Mouse (Mus musculus): ENCODE results near the gene Xrcc3.

Xrcc3 gene

DNA sequence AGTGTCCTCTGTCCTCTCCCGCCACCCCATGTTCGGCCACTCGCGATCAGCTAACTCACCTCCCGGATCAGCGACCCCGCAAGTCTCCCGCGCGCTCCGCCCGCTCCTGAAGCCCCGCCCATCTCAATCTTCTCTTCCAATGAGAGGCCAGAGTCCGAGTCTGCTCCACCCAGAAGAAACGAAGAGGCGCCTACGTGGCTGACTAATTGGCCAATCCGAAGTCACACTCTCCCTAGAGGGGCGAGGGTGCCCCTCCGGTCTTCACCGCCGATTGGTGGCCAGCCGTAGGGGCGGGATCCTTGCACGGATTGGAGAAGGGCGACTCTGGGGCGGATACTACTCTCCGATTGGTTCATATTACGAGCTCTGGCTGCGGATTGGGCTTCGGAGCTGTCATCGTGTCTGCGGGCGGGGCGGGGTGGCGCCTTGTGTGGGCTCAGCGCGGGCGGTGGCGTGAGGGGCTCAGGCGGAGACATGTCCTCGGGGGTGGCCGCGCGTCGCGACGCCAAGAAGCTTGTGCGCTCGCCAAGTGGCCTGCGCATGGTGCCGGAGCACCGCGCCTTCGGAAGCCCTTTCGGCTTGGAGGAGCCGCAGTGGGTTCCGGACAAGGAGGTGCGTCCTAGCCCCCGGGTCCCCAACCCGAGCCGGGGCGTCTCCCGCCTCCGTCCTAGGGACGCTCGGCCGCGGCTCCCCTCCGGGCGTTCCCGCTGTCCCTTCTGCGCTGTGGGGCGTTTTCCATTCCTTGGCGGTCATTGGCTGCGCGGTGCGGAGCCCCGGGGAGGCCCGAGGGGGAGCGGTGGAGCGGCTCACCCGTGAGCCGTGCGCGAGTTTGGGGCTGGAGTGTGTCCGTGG, at the start of gene Xrcc3, which contains the start of gene Zfyve21:
Xrcc3 (minus strand) TSS at position 108 of the 852 bp plus-strand sequence.
Zfyve21 (plus strand) TSS at position 405 of the 852 bp plus-strand sequence.
- DNase-seq (ENCODE audit: low read depth): peak; percentile 98

DNA sequence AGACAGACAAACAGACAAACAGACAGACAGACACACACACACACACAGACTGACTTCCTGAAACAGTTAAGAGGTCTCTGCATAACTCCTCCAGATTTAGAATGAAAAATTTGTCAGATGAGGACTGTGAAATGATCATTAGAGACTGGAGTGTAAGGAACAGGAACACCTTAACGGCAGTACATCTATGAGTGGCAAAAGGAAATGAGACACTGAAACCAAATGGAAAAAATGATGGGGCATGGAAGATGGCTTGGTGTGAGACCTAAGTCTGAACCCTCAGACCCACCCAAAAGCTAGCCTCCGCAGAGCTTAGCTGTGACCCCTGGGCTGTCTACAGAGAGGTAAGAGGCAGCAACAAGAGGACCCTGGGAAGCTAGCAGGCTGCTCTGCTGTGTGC, 41.8 kb upstream of the Xrcc3 start:
- DNase-seq (ENCODE audit: low read depth): no peak

DNA sequence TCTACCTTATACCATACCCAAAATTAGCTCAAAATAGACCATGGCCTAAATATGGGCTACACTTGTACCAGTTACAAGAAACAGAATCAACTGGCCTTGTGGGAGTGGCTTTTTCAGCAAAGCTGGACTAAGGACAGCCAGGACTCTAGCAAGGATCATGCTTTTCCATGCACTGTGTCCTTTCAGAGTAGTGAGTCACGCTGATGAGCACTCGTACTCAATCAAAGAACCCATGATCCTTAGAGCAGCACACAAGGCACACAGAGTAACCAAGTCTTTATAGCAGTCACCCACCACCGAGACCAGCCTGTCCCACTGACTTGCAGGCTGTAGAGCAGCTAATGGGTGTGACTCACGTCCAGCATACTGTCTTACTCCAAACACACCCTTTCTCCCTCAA, 39.9 kb upstream of the Xrcc3 start:
- DNase-seq (ENCODE audit: low read depth): no peak

- no peak for DNase-seq (ENCODE audit: low read depth)
Observed at GRCm38 (mm10) chr12:111853011-111853436, 39.4 kb upstream of the Xrcc3 start.

DNA sequence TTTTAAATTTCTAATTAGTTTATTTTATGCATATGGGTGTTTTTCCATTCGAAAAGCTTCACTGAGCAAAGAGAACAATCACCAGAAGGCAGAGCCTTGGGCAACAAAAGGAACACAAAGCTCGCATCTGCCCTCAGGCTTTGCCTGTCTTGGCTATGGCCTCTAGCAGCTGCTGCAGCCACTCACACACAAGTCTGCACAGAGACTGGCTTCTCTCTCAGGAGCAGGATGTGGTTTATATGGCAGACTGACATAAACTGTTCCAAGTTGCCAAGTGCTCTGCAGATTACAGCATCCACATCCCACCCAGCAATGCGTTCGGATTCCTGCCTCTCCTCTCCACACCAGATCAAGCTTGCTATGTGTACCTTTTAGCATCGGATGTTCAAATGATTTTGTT, 38.1 kb upstream of the Xrcc3 start:
- DNase-seq (ENCODE audit: low read depth): no peak

GRCm38 (mm10) chr12:111851235-111851634, 37.6 kb upstream of the Xrcc3 start:
- DNase-seq (ENCODE audit: low read depth): no peak

DNA sequence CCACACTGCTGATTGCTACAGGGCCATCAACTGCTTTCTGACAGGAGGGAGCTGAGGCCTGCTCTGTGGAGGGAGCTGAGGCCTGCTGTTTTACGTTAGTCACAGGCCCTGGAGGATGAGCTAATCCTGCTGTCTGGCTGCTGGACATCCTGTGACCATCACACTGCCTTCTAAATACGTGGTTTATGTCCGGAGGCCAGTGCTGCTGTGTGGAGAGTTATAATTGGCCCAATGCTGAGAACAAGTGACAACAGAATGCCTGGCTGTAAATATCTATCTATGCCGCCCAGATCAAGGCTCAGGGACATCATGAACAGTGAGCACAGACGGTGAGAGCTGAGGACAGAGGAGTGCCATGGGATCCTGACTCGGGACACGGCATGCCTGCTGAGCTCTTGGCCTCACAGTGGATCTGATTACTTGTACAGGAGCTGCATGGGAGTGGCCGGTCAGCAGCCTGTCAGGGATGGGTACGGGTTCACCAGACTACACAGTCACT, 34.7 kb upstream of the Xrcc3 start:
- DNase-seq (ENCODE audit: low read depth): no peak

DNA sequence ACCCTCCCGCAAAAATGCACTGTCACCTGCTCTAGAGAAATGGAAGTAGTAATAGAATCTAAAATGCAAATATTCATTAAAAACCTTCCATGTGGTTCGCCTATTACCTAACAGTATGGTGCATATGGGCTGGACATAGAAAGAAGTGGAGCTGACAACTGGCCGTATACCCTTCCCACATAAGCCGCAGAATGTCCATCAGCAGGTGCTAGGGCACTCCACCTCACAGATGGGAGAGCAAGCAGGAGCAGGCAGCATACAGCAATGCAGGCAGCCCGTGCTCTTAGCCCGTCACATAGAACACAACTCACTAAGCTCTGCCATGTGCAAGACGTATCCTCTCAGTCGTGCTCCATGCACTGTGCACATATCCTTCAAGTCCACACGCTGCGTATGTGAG, 33.1 kb upstream of the Xrcc3 start:
- no peak for DNase-seq (ENCODE audit: low read depth)

DNA sequence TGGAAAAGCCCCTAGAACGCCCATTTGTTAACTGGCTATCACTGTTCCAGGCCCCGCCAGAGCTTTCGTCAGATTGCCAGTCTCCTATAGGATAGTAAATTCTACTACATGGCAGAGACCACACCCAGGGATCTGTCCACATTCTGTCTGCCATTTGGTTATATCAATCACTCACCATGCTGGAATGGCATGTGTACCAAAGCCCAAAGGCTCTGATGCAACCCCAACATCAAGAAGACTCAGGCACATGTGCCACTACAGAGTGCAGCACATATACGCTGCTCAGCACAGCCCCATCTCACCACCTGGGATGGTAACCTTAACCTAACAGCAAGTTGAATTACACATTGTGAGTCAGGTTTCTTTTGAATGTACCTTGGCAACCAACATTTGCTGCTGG, 32.3 kb upstream of the Xrcc3 start:
- no peak for DNase-seq (ENCODE audit: low read depth)

DNA sequence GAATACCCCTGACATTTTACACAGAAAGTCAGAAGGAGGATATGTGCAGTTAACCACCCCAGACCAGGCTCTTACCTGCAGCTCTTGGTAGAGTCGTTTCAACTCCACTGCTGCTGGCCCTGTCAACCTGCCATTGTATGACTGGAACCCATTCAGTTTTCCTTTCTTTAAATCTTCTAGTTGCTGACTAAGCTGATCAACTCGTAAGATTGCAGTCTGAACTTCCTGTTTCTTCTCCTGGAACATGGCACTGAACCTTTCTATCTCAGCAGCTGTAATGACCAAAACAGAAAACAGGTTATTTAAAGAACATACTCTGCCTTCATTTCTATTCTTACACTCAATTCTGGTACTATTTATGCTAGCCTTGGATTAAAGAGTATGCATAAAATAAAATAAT, 29.8 kb upstream of the Xrcc3 start:
- no peak for DNase-seq (ENCODE audit: low read depth)

- DNase-seq (ENCODE audit: low read depth): no peak
Observed at GRCm38 (mm10) chr12:111842565-111843433, 29.1 kb upstream of the Xrcc3 start.

- DNase-seq (ENCODE audit: low read depth): no peak
Observed at GRCm38 (mm10) chr12:111833457-111833856, 19.8 kb upstream of the Xrcc3 start.

- DNase-seq (ENCODE audit: low read depth): no peak
Observed at GRCm38 (mm10) chr12:111832643-111833042, 19.0 kb upstream of the Xrcc3 start.

GRCm38 (mm10) chr12:111830375-111830774, 16.7 kb upstream of the Xrcc3 start:
- no peak for DNase-seq (ENCODE audit: low read depth)

GRCm38 (mm10) chr12:111829954-111830353, 16.3 kb upstream of the Xrcc3 start:
- DNase-seq (ENCODE audit: low read depth): no peak

DNA sequence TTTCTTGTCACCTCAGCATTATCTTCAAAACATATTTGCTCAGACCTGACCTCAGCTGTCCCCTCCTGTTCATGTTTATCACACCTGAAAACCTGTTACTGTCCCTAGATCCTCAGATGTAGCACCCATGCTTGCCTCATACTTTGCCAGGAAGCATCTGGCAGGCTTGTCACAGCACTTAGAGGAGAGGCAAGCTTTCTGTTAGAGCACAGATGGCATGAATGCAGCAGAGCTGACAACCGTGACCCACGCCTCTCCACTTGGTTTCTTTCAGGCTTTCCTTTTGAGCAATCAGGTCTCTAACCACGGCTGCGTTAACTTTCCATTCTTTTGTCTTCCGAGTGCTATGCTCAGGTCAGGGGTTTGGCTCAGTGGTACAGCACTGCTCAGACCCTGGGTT, 15.8 kb upstream of the Xrcc3 start:
- DNase-seq (ENCODE audit: low read depth): no peak

DNA sequence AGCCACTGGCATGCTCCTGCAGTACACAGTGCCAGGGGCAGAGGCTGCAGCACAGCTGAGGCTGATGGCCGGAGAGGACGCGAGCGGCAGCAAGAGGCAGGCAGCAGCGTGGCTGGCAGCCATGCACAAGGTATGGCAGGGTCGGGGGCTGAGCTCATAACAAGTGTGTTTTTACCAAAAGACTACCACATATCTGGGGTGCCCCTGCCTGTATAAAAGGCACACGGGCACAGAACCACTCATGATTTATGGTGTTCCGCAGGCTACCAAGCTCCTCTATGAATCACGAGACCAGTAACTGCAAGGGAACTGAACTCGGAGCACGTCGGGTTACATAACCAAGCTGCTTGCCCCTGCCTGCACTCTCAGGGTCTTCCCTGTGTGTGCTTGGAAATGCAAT, 13.9 kb upstream of the Xrcc3 start:
- no peak for DNase-seq (ENCODE audit: low read depth)

DNA sequence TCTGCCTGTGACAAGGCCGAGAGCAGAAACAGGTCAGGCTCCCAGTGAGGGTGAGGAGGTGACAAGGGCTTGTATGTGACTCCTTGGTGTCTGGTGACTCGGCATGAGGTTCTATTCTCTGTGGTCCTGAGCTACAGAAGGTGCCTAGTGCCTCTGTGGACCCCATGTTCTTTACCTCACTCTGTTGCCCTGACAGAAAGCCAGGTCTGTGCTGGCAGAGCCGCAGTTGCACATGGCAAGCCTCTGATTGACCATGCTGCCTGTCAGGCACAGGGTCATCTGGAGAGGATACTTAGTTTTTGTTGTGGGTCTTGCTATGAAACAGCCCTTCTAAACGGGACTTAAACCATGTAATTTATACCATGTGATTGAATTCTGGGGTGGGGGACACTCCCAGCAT, 8.3 kb upstream of the Xrcc3 start:
- DNase-seq (ENCODE audit: low read depth): no peak

- DNase-seq (ENCODE audit: low read depth): no peak
Observed at GRCm38 (mm10) chr12:111820708-111821107, 7.0 kb upstream of the Xrcc3 start.

DNA sequence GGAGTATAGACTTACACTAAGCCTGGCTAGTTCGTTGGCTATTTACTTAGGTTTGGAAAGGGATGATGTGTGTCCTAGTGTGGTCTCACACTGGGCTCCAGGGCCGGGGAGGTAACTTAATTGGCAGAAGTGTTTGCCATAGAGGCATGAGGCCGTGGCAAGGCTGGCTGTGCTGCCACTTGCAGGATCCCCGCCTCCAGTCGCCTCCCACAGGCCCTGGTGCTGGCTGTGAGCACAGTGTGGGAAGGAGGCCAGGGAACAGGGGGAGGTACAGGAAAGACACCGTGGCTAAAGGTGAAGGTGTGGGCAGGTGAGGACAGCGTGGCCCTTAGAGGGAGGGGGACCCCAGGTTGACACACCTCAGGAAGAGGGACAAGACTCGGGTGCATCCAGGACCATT, 6.3 kb upstream of the Xrcc3 start:
- DNase-seq (ENCODE audit: low read depth): no peak

GRCm38 (mm10) chr12:111817991-111818390, 4.3 kb upstream of the Xrcc3 start:
- DNase-seq (ENCODE audit: low read depth): no peak

DNA sequence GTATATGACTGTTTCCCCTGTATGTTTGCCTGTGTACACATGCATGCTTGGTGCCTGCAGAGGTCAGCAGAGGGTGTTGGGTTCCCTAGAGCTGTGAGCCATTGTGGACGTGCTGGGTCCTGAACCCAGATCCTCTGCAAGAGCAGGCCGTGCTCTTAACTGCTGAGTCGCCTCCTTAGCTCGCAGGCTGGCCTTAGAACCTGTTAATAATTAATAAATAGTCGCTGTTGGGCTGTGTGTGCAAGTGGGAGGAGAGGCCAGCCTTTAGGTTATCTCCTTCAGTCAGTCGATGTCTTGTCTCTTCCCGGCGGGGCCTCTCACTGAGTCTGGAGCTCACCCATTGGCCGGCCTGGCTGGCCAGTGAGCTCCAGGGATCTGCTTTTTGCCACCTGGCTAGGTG, 3.3 kb upstream of the Xrcc3 start:
- DNase-seq (ENCODE audit: low read depth): peak; percentile 71

DNA sequence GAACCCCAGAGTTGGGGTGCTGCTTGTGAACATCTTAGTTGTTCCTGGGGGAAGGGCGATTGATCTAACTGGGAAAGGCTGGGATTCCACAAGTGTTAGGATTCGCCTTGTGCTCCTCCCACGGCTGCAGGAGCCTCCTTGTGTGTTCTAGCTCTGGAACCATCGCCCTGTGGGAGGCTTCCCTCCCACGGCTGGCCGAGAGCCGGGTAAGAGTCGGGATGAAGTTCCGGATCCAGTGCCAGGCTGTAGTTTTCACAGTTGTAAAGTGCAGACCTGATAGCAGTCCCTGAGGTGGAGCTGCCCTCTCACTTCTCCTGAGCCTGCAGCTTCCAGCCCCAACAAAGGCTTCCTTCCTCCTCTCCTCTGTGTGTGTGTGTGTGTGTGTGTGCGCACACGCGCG, 2.9 kb upstream of the Xrcc3 start:
- no peak for DNase-seq (ENCODE audit: low read depth)

Data from c-Kit-positive CD71-positive TER-119-negative erythroid progenitor cells, embryonic 14.5 days (primary cell).